Mouse (Mus musculus): ENCODE measurements at regions not wholly inside any gene's neighbourhood (a gene's known extent, or its start where the extent isn't known, plus 50 kb on each side); places are given as distances from the start of the nearest gene placed in this dataset.
"Not testable (repeated sequence)": the region's sequence is repeated elsewhere in the genome, so short reads cannot be mapped to it uniquely, and the experiment has no call there.

DNA sequence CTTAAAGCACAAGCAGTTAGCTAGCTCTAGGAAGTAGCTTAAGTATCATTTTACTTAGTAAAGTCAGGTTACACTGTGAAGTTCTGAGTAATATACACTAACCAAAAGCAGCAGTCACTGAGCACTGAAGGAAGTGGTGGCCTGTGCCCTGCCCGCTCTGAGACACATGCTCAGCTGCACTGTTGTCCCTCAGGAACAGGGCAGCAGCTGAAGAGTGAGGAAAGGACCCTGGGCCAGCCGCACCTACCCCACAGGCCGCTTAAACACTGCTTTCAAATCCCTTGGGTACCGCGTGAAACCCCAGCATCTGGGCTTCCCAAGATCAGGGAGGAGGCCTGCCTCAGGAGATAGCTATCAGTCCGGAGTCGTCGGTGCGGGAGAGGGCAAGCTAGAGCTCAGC lies 385.1 kb downstream of the Gm8797 start:
- DNase-seq, result not testable (repeated sequence)

- no peak for DNase-seq
These were observed 386.8 kb downstream of the Gm8797 start for GRCm38 (mm10) chr3:6137374-6137773.

DNA sequence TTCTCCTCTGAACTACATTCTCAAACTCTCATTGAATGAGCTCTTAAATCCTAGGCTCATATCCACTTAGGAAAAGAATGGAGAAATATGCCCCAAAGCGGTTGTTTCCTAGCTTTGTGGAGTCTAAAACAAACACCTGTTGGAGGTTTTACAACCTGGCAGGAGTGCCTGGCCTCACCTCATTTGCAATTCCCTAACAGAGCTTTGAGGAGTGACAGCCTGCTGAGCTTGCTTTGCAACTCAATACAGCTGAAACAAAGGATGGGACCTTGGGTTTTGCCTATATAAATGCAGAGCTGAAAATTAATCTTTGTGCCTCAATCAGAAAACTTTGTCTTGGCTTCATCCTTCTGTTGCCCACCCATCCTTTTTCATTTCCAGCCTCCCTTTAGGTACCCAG lies 423.2 kb downstream of the Gm8797 start:
- DNase-seq, result no peak

GRCm38 (mm10) chr3:6182533-6182932 lies 431.9 kb downstream of the Gm8797 start:
- DNase-seq, result no peak

DNA sequence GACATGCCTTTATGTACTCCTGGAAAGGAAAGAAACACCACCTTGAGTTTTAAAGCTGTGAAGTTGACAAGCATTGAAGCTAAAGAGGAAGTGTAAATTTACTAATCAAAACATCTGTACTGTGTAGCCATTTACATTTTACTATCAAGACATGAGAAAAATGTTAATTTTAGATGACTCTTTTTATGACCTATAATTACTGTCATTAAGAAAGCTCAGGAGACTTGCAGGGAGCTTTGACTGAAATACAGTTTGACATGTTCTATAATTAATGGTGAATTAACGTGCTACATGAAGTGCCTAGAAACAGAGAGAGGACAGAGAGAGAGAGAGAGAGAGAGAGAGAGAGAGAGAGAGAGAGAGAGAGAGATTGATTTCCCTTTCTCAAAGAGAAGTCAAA lies 432.8 kb downstream of the Gm8797 start:
- no peak for DNase-seq

- no peak for DNase-seq
These were observed 415.6 kb downstream of the 1700008P02Rik start for GRCm38 (mm10) chr3:6204656-6205055.

DNA sequence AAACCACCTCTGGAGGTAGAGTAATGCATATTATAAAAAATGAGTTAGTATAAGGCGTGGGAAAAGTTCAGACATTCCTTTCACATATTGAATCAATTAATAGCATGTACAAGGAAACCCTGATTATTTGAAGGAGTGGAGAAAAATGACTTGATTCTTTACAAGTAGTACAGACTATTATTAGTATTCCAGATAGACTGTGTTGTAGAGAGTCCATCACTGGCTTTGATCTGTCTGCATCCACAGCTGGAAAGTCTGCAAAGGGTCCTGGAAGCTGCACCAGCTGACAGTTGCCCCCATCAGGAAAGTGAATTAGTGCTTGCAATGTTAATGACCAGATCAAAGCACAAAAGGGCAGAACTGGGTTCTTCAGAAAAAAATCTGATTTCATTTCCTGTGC lies 391.6 kb downstream of the 1700008P02Rik start:
- no peak for DNase-seq

Measured in lung, postnatal 10 days (tissue).